Mouse (Mus musculus): Measurements from ENCODE around the gene Padi2. TPM values are rescaled to one million over a fixed set of nuclear protein-coding genes. Genes with fewer than 3 reads are reported as not detected.

Padi2 gene
- polyA plus RNA-seq, 1 experiment from 2014 or later = 0.90 TPM

- 89% methylated on average over 18 of the region's 18 CpGs for WGBS
- Histone ChIP-seq H3K9ac (replicated peaks) (no peak overlapping the region), H3K9me3 (no peaks in the 10 kb centered on the region), H3K4me1 (peaks cover 7% of the 10 kb centered on the region), H3K27me3 (no peaks in the 10 kb centered on the region), H3K4me3 (no peak overlapping the region), H3K4me2 (replicated peaks) (no peak overlapping the region), H3K36me3 (no peaks in the 10 kb centered on the region), H3K27ac (replicated peaks) (no peak overlapping the region)
- no peak for ATAC-seq (replicated peaks)
These were observed 45.9 kb downstream of the Padi2 start for GRCm38 (mm10) chr4:140951861-140952641.

GRCm38 (mm10) chr4:140957131-140957702, 51.1 kb downstream of the Padi2 start:
- peaks cover 28% of the 10 kb centered on the region for H3K4me1 ChIP-seq
- peak overlapping the region; percentile 81 for H3K27ac ChIP-seq (replicated peaks)
- H3K4me2 ChIP-seq (replicated peaks) = peak overlapping the region; percentile 92
- 4% methylated on average over 17 of the region's 17 CpGs for WGBS
- H3K9me3 ChIP-seq = no peaks in the 10 kb centered on the region
- ATAC-seq (replicated peaks) = no peak
- H3K4me3 ChIP-seq = peak overlapping the region; percentile 48
- no peaks in the 10 kb centered on the region for H3K27me3 ChIP-seq
- no peaks in the 10 kb centered on the region for H3K36me3 ChIP-seq
- H3K9ac ChIP-seq (replicated peaks) = peak overlapping the region; percentile 60

- Histone ChIP-seq H3K9me3 (no peaks in the 10 kb centered on the region), H3K4me1 (peaks cover 33% of the 10 kb centered on the region), H3K27ac (replicated peaks) (peak overlapping the region; percentile 81), H3K4me3 (peak overlapping the region; percentile 48), H3K36me3 (no peaks in the 10 kb centered on the region), H3K27me3 (no peaks in the 10 kb centered on the region), H3K4me2 (replicated peaks) (peak overlapping the region; percentile 92), H3K9ac (replicated peaks) (peak overlapping the region; percentile 60)
- under 1% methylated on average over 13 of the region's 13 CpGs for WGBS
- ATAC-seq (replicated peaks) = peak; percentile 47
These were observed 51.6 kb downstream of the Padi2 start for GRCm38 (mm10) chr4:140957725-140958124.

- no peak for ATAC-seq (replicated peaks)
- Histone ChIP-seq H3K27me3 (no peaks in the 10 kb centered on the region), H3K27ac (replicated peaks) (no peak overlapping the region), H3K4me2 (replicated peaks) (no peak overlapping the region), H3K9ac (replicated peaks) (no peak overlapping the region), H3K36me3 (no peaks in the 10 kb centered on the region), H3K9me3 (no peaks in the 10 kb centered on the region), H3K4me3 (no peak overlapping the region), H3K4me1 (peaks cover 37% of the 10 kb centered on the region)
- WGBS = 59% methylated on average over 6 of the region's 6 CpGs
These were observed 52.2 kb downstream of the Padi2 start for GRCm38 (mm10) chr4:140958319-140958718.

GRCm38 (mm10) chr4:140959128-140959679, 53.1 kb downstream of the Padi2 start:
- Histone ChIP-seq H3K4me3 (no peak overlapping the region), H3K4me2 (replicated peaks) (no peak overlapping the region), H3K27ac (replicated peaks) (no peak overlapping the region), H3K36me3 (no peaks in the 10 kb centered on the region), H3K9me3 (no peaks in the 10 kb centered on the region), H3K9ac (replicated peaks) (no peak overlapping the region), H3K4me1 (peaks cover 39% of the 10 kb centered on the region), H3K27me3 (no peaks in the 10 kb centered on the region)
- 89% methylated on average over 7 of the region's 7 CpGs for WGBS
- no peak for ATAC-seq (replicated peaks)

GRCm38 (mm10) chr4:140959715-140960479, 53.8 kb downstream of the Padi2 start:
- Histone ChIP-seq H3K36me3 (no peaks in the 10 kb centered on the region), H3K27me3 (no peaks in the 10 kb centered on the region), H3K4me1 (peaks cover 45% of the 10 kb centered on the region), H3K4me3 (no peak overlapping the region), H3K27ac (replicated peaks) (no peak overlapping the region), H3K9me3 (no peaks in the 10 kb centered on the region), H3K4me2 (replicated peaks) (no peak overlapping the region), H3K9ac (replicated peaks) (no peak overlapping the region)
- 83% methylated on average over 10 of the region's 10 CpGs for WGBS
- ATAC-seq (replicated peaks) = no peak

GRCm38 (mm10) chr4:140960781-140961466, 54.8 kb downstream of the Padi2 start, which contains the start of gene Sdhb:
Gene Sdhb (plus strand): TSS chr4:140961203.
- Histone ChIP-seq H3K4me3 (peak within 1 kb of the TSS; percentile 92), H3K4me1 (peaks cover 47% of the 10 kb centered on the region), H3K27ac (replicated peaks) (peak within 1 kb of the TSS; percentile 87), H3K9ac (replicated peaks) (peak within 1 kb of the TSS; percentile 97), H3K36me3 (0 out of 2 replicates have a peak, but pooled peaks cover 2% of the 10 kb centered on the region), H3K27me3 (no peaks in the 10 kb centered on the region), H3K4me2 (replicated peaks) (peak within 1 kb of the TSS; percentile 95), H3K9me3 (no peaks in the 10 kb centered on the region)
- peak; percentile 96 for ATAC-seq (replicated peaks)
- WGBS = 3% methylated on average over 37 of the region's 37 CpGs

- Histone ChIP-seq H3K36me3 (peaks cover 6% of the 10 kb centered on the region; the same call in 1 of the 2 replicates), H3K27me3 (no peaks in the 10 kb centered on the region), H3K4me1 (peaks cover 47% of the 10 kb centered on the region), H3K9ac (replicated peaks) (peak overlapping the region; percentile 97), H3K4me2 (replicated peaks) (peak overlapping the region; percentile 95), H3K27ac (replicated peaks) (peak overlapping the region; percentile 87), H3K4me3 (peak overlapping the region; percentile 92), H3K9me3 (no peaks in the 10 kb centered on the region)
- 1% methylated on average over 38 of the region's 38 CpGs for WGBS
- peak; percentile 3 for ATAC-seq (replicated peaks)
These were observed 55.5 kb downstream of the Padi2 start for GRCm38 (mm10) chr4:140961467-140962206.

GRCm38 (mm10) chr4:140962207-140962909, 56.2 kb downstream of the Padi2 start:
- Histone ChIP-seq H3K27me3 (no peaks in the 10 kb centered on the region), H3K27ac (replicated peaks) (peak overlapping the region; percentile 87), H3K36me3 (peaks cover 11% of the 10 kb centered on the region; the same call in 1 of the 2 replicates), H3K9ac (replicated peaks) (peak overlapping the region; percentile 97), H3K4me1 (peaks cover 40% of the 10 kb centered on the region), H3K4me3 (peak overlapping the region; percentile 92), H3K4me2 (replicated peaks) (peak overlapping the region; percentile 95), H3K9me3 (no peaks in the 10 kb centered on the region)
- 74% methylated on average over 8 of the region's 8 CpGs for WGBS
- no peak for ATAC-seq (replicated peaks)

GRCm38 (mm10) chr4:140962950-140963349, 56.8 kb downstream of the Padi2 start:
- no peaks in the 10 kb centered on the region for H3K9me3 ChIP-seq
- H3K4me1 ChIP-seq = peaks cover 35% of the 10 kb centered on the region
- H3K4me3 ChIP-seq = peak overlapping the region; percentile 6; the same call in 1 of the 2 replicates
- 35% methylated on average over 5 of the region's 5 CpGs for WGBS
- ATAC-seq (replicated peaks) = no peak
- H3K4me2 ChIP-seq (replicated peaks) = peak overlapping the region; percentile 95
- no peak overlapping the region for H3K27ac ChIP-seq (replicated peaks)
- H3K9ac ChIP-seq (replicated peaks) = no peak overlapping the region
- H3K36me3 ChIP-seq = peaks cover 16% of the 10 kb centered on the region
- no peaks in the 10 kb centered on the region for H3K27me3 ChIP-seq
